Mouse (Mus musculus): Measurements from ENCODE around the gene Zfp526. TPM values are rescaled to one million over a fixed set of nuclear protein-coding genes. Genes with fewer than 3 reads are reported as not detected.

The Zfp526 gene
- total and polyA plus RNA-seq, 3 experiments, result 9.5 to 14.8 TPM; not detected in 1

DNA sequence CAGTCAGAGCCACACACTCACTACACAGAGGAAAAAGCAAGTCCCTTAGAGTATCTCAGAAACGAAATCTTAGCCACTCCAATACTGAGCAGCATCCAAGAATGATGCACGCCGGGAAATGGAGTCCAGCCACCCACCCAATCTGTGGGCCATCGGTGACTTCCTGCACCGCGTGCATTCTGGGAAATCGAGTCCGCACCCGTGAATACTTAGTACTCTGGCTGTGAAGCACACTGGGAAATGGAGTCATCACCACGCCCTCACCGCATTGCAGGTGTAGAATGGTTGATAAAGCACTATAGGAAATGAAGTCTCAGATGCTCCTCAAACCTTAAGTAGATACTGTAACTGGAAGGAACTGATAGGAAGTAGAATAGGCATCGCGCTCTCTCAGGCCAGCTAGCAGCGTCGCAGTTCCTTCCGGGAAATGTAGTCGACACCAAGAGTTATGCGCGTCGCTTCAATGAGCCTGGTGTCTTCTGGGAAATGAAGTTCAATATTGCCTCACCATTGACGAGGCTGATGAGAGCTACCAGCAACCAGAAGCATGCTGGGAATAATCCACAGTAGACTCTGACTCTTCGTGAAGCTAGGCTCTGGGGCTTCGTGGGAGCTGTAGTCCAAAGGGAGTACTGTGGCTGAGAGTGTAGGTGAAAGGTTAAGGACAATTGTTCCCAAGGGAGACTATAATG lies 16.9 kb downstream of the Zfp526 start:
- TF ChIP-seq GATA1 (IDR thresholded peaks at IDR 0.05; ENCODE audit: low read depth, low read length) (peak; percentile 87), TCF12 (IDR thresholded peaks at IDR 0.05; ENCODE audit: low read depth, low read length) (peak; percentile 76; the same call in 1 of the 2 replicates), ETS1 (IDR thresholded peaks at IDR 0.05; ENCODE audit: low read depth, low read length) (peak; percentile 49; the same call in 1 of the 2 replicates), TBP (IDR thresholded peaks at IDR 0.05; ENCODE audit: low read depth, low read length) (peak; percentile 77), TAL1 (IDR thresholded peaks at IDR 0.05; ENCODE audit: low read length) (peak; percentile 98), UBTF (IDR thresholded peaks at IDR 0.05; ENCODE audit: borderline replicate concordance, insufficient read depth, low read depth, low read length) (no peak), NELFE (IDR thresholded peaks at IDR 0.05; ENCODE audit: low read depth, low read length) (peak; percentile 87), EP300 (IDR thresholded peaks at IDR 0.05; ENCODE audit: low read depth in 1 of 2, low read length in 2 of 2) (peak in 1 of 2 experiments; percentile 81; a peak in 2 of 4 replicates), NRF1 (IDR thresholded peaks at IDR 0.05; ENCODE audit: insufficient read depth, low read depth, low read length, poor library complexity, severe bottlenecking) (peak; percentile 53; the same call in 1 of the 2 replicates), MAZ (IDR thresholded peaks at IDR 0.05; ENCODE audit: low read depth, low read length) (no peak), POLR2AphosphoS2 (IDR thresholded peaks at IDR 0.05; ENCODE audit: low read length) (peak; percentile 77; the same call in 1 of the 2 replicates), SIN3A (IDR thresholded peaks at IDR 0.05; ENCODE audit: low read length) (peak; percentile 73), POLR2A (IDR thresholded peaks at IDR 0.05; ENCODE audit: control insufficient read depth in 1 of 2, insufficient read depth in 1 of 2, low read depth in 1 of 2, low read length in 2 of 2, poor library complexity in 1 of 2) (peak in 1 of 2 experiments; percentile 74; a peak in 2 of 4 replicates), BHLHE40 (IDR thresholded peaks at IDR 0.05; ENCODE audit: borderline replicate concordance, low read depth, low read length) (no peak), ELF1 (IDR thresholded peaks at IDR 0.05; ENCODE audit: low read depth, low read length) (peak; percentile 82), MYC (IDR thresholded peaks at IDR 0.05; ENCODE audit: low read depth, low read length) (peak; percentile 70; the same call in 1 of the 2 replicates), MEF2A (IDR thresholded peaks at IDR 0.05; ENCODE audit: extremely low read depth, insufficient replicate concordance, low read depth, low read length, poor library complexity, severe bottlenecking) (no peak), CHD2 (IDR thresholded peaks at IDR 0.05; ENCODE audit: low read length) (no peak; the same call in 1 of the 2 replicates), ZMIZ1 (IDR thresholded peaks at IDR 0.05; ENCODE audit: low read depth, low read length) (peak; percentile 82; the same call in 1 of the 2 replicates), HCFC1 (IDR thresholded peaks at IDR 0.05; ENCODE audit: low read depth, low read length) (peak; percentile 87), MXI1 (IDR thresholded peaks at IDR 0.05; ENCODE audit: low read depth, low read length) (peak; percentile 31), JUND (IDR thresholded peaks at IDR 0.05; ENCODE audit: low read depth, low read length) (no peak), KAT2A (conservative IDR thresholded peaks at IDR 0.05; ENCODE audit: low read depth, low read length) (peak; percentile 85)
- H3K27ac ChIP-seq (ENCODE audit: control insufficient read depth, low read depth, low read length), result peak overlapping the region; percentile 97
- DNase-seq (ENCODE audit: low read depth, low spot score), result peak; percentile 98
- H3K27me3 ChIP-seq (ENCODE audit: control insufficient read depth in 1 of 2, insufficient read depth in 2 of 2, low read length in 2 of 2), result no peaks in the 10 kb centered on the region
- peak overlapping the region; percentile 61 to 93 for H3K4me3 ChIP-seq (ENCODE audit: control insufficient read depth in 1 of 2, insufficient read depth in 1 of 2, low read depth in 2 of 2, low read length in 2 of 2)
- peaks cover 0 to 17% of the 10 kb centered on the region in 2 experiments; a peak in 2 of 4 replicates for H3K36me3 ChIP-seq (ENCODE audit: control insufficient read depth in 1 of 2, insufficient read depth in 2 of 2, low read length in 2 of 2)
- H3K4me1 ChIP-seq (ENCODE audit: control insufficient read depth in 1 of 2, insufficient read depth in 2 of 2, low read length in 2 of 2), result peaks cover 3 to 9% of the 10 kb centered on the region in 2 experiments; a peak in 2 of 4 replicates
- peak overlapping the region; percentile 73 for H3K9ac ChIP-seq (ENCODE audit: control insufficient read depth, low read depth, low read length, poor library complexity, severe bottlenecking)
- H3K9me3 ChIP-seq (replicated peaks; ENCODE audit: insufficient read depth, low read length), result no peaks in the 10 kb centered on the region
- H3K79me2 ChIP-seq (ENCODE audit: control insufficient read depth, insufficient read depth, low read length, poor library complexity), result peaks cover 26% of the 10 kb centered on the region
